Mouse (Mus musculus) fat pad, adult 2 months (tissue): ENCODE measurements around the gene Satl1.
"Not testable (repeated sequence)": the region's sequence is repeated elsewhere in the genome, so short reads cannot be mapped to it uniquely, and the experiment has no call there.

Source experiments
- DNase-seq: peaks from one replicate; pipeline ENCODE4 v3.0.0-alpha.2; 2011; ENCODE audit warnings: low read depth, low spot score; ENCODE audit errors: extremely low read depth

The Satl1 gene

DNA sequence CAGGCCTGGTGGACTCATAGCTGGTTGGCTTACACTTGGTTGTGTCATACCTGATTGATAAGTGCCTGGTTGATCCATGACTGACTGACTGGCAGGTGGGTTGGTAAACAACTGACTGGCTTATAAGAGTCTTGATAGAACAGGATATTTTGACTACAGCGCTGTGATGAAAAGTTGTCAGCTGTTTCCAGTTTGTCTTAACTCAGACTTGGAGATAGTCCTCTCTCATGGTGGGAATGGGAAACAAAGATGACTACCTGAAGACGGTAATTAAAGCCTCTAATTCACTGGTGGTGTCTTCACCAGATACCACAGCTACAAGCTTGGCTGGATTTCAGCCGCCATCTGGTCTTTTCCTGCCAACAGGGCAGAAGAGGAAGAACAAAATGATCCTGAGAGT, at the start of gene Satl1:
Satl1 (minus strand) TSS at position 101 of the 400 bp plus-strand sequence.
- no peak for DNase-seq

DNA sequence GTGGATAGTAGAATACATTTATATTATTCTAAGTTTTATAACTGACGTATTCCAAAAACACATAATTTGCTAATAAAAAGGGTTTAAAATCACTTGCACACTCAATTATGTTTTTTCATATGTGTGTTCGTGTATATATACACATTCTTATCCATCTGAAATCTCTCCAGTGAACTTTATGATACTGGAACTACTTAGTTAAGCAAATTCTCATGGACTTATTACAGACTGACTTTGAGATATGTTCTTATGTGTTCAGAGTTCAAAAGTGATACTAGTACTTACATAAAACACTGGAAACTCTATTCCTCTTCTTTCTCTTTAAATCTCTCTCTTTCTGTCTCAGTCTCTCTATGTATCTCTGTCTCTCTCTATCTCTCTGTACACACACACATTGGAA, 31.5 kb upstream of the Satl1 start:
- DNase-seq = no peak

DNA sequence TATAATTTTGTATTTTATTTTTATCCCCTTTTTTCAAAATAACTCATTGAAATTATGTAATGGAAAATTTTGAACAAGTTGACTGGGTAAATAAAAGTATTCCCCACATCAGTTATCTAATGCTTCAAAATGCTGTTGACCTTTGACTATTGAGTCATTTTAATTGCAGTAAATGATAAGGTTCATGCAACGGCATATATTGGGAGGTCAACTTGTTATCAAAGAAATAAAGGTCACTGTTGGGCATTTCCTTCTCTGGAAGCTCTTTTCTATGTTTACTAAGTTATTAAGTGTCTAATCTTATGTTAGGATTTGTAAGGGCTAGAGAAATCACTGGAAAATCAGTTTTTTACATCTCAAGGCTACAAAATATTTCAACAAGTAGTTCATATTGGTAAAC, 31.0 kb upstream of the Satl1 start:
- no peak for DNase-seq

DNA sequence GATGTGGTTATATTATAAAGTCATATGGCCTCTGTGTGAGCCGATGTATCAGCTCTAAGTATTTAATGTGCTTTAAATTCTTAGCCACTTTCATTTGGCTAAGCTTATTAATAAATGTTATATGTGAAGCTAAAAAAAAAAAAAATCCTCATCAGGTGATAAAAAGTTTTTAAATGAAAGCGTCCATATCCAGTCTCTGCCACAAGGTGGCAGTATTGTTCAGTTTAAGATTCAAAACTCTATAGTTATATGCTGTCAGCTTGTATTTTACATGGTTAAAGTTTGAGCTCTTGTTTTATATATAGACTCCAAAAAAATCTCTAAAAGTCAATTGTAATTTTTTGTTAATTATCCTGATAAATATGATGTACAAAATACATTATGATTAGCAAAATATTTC, 16.4 kb upstream of the Satl1 start:
- not testable (repeated sequence) for DNase-seq

DNA sequence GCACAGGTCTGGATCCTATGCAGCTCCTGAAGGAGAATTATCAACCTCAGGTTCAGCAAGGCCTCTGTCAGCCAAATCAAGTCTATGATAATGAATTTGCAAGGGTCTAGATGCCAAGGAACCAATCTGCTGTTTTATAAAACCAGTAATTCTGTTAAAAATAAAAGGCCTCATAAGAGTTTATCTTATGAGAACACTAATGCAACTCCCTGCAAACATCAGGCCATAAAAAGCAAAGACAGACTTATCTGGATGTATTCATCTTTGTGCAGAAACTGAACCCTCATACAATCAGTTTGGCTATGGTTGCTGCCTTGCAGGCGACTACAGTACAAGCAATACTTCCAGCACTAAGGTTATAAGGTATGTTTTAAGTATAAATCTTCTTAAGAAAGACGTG, 5.7 kb upstream of the Satl1 start:
- no peak for DNase-seq

DNA sequence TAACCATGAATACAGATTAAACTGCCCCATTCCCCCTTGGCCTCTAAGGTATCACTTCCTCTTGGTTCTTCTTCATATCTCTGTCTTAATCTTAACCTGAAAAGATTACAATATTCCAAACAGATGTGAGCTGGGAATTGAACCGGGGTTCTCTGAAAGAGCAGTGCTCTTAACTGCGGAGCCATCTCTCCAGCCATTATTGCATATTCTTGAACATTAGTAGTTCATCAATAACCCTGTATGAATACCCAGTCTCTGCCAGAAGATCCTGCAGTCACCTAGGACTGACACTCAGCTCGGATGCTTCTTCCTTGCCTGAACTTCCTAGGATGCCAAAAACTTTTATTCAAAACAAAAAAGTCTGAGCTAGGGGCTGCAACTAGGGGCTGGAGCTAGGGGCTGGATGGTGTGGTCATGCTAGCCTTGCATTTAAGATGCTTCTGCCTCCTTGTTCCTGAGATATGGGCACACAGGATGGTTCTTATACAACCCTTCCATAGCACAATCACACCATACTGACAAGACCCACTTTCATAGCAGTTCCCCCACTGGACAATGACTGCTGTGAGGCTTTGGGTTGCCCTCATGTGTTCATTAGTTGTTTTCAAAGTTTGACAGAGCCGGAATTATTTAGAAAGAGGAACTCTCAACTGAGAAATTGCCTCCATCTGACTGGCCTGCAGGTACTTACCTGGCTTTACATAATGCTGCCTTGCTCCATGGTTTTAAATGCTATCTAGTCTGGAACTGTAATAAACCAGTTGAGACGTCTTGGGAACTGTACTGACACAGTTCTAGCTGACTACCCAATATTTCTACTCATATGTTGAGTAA, 35.8 kb downstream of the Satl1 start:
- DNase-seq = not testable (repeated sequence)

DNA sequence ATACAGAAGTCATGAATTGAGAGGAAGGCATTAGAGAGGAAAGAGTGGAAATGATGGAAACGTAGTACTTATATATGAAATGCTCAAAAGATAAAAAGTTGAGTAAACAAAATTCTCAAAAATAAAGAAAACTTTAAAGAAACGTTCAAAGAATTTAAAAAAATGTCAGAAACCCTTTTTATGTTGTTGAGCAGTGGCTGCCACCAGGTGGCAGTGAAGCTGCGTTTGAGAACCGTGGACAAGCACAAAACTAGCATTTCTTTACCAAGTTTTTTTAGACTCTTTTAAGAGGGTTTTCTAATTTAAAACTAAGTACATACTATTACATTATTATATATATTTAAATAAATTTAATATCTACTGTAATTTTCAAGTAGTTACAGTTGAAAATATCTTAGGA, 38.2 kb downstream of the Satl1 start:
- no peak for DNase-seq

DNA sequence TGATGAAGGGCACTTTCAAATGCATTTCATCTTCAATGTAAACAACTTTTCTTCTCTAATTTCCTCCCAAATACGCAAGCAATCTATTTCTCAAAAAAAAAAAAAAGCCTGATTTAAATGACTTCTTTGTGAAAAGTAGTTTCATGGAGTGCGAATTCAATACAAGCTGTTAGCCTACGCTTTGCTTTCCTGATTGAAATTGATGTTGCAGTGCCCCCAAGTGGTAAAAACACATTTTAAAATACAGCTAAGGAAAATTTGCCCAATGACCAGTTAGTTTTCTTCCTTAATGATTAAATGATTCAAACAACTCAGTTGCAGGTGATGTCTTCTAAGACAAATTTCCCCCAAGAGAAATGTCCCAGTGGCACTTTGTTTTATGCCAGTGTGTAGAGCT, 58.2 kb downstream of the Satl1 start:
- no peak for DNase-seq

DNA sequence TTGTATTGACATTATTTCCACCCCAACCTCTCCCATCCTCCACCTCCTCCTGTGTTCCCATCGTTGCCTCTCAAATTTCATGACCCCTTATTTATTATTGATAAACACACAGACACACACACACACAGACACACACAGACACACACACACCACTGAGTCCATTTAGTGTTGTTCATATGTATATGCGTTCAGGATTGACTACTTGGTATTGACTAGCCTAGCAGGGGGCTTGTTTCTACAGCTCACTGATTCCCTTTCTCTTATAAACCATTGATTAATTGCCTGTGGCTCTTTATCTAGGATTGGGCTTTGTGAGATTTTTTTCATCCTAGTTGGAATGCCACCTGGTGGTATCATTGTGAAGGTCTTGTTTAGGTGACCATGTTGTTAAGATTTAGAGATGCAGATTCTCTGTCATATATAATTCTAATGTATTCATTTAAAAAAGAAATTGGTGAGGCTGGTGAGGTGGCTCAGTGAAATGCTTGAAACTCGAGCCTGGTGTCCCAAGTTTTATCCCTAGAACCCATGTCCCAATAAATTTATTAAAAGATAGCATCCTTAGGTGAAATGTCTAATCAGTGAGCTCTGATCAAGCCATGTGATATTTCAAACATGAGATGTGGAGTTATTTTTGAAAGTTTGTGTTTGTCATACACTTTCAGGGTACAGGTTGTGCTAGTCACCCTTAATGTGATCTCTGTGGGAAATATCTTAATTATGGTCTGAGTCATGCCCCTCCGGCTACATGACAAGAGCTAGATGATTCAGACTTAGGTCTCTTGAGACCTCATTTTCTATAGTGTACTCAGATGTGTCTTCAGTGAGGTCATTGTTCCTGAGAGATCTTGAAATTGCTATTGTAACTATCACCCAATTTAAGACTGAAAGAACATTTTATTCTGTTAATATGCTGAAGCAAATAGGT, 58.8 kb downstream of the Satl1 start:
- DNase-seq = no peak

DNA sequence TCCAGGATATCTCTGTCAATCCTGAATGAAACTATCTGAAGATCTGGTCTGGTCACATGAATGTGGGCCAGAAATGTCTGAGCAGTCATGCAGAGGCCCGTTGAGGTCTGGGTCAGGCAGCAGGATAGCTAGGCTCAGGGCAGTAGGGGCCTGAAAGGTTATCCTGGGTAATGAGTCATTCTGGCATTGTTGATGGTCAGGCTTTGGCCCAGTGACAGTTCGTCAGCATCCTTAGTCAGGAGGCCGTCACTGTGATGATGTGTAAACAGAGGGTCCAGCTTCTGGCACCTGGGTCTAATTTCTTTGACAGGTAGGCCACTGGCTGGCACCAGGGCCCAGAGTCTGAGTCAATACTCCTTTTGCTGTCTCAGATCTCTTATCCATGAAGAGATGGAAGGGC, 67.1 kb downstream of the Satl1 start:
- no peak for DNase-seq
